Mouse (Mus musculus) olfactory bulb, adult 2 months (tissue): Measurements from ENCODE around the gene Arfgap1.

Source experiments
- CTCF ChIP-seq: fragments of 200-500 bp; IDR thresholded peaks from 2 replicates; pipeline ENCODE4 v1.5.1; 2012; ENCODE audit warnings: low read depth, mild to moderate bottlenecking, low read length, moderate library complexity; ENCODE audit not compliant: insufficient read depth
- POLR2A ChIP-seq: fragments of 200-500 bp; IDR thresholded peaks from 2 replicates; pipeline ENCODE4 v1.6.1; 2012; ENCODE audit warnings: mild to moderate bottlenecking, low read depth, low read length, moderate library complexity; ENCODE audit not compliant: insufficient read depth

DNA sequence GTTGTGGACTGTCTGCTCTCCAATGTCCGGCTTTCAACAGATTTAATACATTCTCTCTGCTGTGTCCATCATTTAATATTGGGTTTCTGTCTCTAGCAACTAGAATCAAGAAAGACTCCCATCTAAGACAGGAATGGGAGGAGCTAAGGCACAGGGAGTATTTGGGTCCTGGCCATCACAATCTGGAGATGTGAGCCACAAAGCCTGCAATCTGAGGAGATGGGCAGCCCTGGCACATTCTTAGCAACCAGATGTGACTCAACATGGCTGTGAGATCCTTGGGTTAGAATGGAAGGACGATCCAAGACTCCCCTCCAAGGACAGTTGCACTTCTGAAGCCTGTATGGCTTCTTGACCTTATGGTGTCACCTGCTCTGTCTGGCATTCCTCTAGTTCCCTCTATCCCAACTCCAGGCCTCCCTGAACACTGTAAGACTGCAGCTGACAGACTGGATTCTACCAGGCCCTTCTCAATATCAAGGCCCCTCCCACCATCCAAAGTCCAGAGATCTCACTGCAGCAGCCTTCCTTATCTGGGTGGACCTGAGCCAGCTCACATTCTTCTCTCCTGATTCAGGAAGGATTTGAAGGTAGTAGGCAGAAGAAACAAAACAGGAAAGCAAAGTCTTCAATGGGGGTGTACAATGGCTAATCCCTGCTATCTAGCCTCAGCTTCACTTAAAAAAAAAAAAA, 4.3 kb upstream of the Arfgap1 start:
- no peak for TF ChIP-seq CTCF
- no peak for TF ChIP-seq POLR2A
